Mouse (Mus musculus): ENCODE data around the gene Sowaha.

The Sowaha gene

DNA sequence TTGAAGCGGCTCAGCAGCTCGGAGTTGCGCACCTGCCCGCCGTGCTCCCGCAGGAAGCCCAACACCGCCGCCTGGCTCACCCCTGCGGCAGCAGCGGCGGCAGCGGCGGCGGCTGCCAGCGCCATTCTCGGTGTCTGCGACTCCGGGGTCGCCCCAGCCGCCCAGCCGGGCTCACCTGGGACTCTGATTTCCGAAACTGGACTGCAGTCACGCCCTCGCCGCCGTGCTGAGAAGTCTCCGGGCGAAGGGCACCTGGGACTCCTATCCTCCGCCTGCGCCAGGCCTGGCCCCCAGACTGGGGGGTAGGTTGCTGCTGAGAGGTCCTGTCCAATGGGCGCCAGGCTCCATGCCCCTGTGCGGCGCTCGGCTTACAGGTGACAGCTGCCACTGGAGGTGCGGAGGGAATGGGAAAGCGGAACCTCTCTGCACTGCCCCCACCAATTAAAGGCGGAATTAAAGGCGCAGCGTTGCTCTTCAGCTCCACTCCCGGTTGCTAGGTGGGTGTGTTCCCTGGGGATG is at the start of gene Sowaha, which contains the start of gene Gm9945:
Sowaha (minus strand) TSS at position 492 of the 519 bp plus-strand sequence.
Gm9945 (plus strand) TSS at position 384 of the 519 bp plus-strand sequence.
- DNase-seq (ENCODE audit: low spot score in 2 of 2) = no peak

GRCm38 (mm10) chr11:53529253-53529557 is 49.1 kb upstream of the Sowaha start:
- DNase-seq (ENCODE audit: low spot score in 2 of 2) = peak; percentile 48 to 82

DNA sequence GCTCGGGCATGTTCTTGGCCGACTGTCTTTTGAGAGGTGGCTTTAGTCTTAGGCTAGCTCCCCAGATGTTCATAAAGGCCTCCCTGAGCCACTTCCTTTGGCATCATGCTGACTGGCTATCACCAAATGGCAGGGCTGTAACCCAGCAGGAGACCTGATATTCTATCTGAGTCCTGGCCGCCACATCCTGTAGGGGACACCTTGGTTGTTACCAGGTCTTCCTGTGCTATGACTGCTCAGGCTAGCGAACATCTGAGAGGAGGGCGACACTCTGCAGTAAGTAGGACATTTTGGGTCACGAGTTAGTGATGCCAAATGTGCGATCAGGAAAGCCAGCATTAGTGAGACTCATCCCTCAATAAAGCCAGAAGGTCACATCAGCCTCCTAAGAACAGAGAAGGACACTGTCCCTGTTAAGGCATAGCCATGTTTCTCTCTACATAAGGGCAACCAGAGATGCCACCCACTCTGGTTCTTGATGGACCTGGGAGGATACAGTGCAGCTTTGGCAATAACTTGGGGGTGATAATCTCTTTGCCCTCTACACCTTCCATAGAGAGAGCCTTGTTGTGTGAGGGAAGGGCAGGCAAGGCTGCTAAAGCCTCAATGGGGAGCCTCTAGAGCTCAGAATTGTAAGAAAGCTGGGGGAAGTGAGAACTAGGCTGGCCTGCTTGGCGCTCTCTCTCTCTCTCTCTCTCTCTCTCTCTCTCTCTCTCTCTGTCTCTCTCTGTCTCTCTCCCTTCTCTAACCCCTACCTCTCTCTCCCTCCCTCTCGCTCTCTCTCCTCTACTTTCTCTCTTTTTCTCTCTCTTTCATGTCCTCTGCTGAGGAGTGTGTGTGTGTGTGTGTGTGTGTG is 48.6 kb upstream of the Sowaha start:
- DNase-seq (ENCODE audit: low spot score in 2 of 2) = no peak

DNA sequence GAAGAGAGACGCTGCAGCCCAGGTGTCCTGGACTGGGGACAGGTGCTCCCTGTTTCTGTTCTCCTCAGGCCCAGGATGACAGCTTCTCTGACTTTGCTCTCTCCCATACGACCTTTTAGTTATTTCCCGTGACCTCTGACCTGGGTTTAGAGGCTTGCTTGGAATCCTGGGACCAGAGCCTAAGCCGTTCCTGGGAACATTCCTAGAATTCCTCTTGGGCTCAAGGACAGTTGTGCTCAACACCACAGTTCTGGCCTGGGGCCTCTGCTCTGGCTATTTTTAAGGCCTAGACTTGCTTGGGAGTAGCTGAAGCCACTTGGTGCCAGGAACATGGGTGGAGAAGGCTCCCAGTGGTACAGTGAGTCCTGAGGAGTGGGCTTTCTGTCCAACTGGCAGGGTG is 45.4 kb upstream of the Sowaha start:
- DNase-seq (ENCODE audit: low spot score in 2 of 2) = peak; percentile 62 to 72

- no peak for DNase-seq (ENCODE audit: low spot score in 2 of 2)
These were observed 44.8 kb upstream of the Sowaha start for GRCm38 (mm10) chr11:53524905-53525304.

DNA sequence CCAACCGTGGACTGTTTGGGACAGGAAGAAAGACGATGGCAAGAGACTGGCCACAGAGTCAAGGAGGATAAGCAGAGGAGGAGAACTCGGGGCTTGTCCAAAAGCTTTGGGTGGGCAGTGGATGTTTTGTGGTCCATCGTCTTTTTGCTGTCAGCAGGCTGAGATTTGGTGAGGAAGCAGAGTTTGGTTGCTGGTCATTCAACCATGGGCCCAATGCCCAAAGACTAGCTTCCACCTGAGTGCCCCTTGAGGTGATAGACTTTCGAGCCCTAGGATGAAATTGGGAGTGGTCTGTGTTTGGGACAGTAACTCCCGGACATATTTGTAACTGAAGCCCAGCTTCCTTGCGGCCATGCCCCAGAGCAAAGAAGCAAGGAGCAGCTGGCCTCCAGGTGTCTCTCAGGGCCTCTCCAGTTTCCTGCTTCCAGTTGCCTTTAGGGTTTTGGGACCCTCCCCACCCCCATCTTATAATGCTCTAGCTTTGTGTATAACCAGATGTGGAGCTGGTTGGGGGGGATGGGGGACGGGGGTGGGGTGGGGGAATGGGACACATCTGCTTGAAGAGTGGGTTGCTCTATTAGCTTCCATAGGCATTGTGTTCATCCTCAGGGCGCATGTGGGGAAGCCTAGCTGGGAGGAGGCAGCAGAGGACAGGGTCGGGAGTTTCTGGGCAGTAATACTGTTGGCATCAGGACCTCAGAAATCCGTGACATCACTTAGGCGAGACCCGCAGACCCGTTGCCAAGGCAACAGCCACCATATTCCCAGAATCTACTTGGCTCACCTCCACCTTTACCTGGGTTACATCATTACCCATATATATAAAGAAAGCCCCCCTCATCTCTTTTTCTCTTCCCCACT is 43.7 kb upstream of the Sowaha start:
- no peak for DNase-seq (ENCODE audit: low spot score in 2 of 2)

GRCm38 (mm10) chr11:53522930-53523329 is 42.9 kb upstream of the Sowaha start:
- DNase-seq (ENCODE audit: low spot score in 2 of 2) = no peak

GRCm38 (mm10) chr11:53522362-53522761 is 42.3 kb upstream of the Sowaha start:
- DNase-seq (ENCODE audit: low spot score in 2 of 2) = no peak

GRCm38 (mm10) chr11:53521821-53522131 is 41.7 kb upstream of the Sowaha start:
- DNase-seq (ENCODE audit: low spot score in 2 of 2) = peak; percentile 67 to 70

DNA sequence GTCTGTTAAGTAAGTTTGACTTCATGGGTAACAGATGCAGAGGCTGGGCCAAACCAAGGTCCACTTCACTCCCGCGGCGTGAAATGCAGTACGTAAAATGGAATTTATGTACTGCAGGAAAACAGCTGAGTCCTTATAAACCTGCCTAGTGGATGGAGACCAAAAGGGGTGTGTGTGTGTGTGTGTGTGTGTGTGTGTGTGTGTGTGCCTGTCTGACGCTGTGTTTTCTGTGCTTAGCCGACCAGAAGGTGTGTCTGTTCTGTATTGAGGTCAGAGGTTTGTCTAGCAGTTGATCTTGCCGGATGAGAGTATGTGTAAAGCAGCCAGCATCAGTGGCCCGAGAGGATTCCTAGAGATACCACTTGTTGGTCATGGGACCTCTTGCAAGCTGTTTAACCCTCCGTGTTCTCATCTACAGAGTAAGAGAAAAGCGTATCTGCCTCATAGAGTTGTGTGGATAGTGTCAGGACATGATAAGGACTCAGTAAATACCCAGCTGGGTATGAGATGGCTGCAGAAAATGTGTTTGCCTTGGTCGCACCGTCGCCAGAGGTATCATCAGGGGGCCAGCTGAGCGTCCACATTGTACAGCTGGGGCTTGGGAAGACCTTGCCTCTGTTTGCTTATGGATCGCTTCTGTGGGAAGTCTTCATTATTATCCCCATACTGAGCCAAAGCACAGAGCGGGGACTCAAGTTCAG is 41.2 kb upstream of the Sowaha start:
- no peak for DNase-seq (ENCODE audit: low spot score in 2 of 2)

DNA sequence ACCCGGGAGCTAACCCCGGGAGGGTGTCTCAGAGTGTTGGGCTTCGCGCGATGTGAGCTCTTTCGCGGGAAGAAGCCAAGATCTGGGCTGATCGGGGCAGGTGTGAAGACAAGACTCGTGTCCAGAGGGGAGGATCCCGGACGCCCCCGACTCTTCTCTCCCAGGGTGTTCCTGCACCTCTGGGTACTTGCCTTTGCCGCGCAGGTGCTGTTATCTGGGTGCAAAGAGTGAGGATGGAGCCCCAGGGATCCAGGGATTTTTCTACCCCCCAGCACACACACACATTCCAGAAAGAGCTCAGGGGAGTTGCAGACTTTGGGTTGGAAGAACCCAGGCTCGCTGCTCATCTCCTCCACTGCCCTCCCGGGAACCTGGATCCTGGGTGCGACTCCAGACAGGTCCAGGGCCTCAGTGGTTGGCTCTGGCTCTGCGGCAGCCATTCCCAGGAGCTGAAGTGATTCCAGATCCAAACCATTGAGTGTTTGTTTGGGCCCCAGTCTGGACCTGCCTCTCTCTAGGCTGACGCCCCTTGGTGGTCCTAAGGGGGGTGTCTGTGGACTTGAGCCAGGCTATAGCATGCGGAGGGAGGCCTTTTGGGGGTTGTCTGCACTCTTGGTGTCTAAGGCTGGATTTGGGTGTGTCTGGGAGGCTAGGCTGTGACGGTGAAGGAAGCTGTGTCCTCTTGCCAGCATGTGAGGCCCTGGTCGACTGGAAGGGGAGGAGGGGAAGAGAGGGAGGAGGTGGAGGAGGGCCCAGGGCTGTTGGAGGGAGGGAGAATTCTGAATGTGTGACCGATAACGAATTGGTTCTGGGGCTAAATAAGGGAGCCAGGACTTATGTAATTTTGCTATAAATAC is 40.3 kb upstream of the Sowaha start:
- peak; percentile 84 to 85 for DNase-seq (ENCODE audit: low spot score in 2 of 2)

- DNase-seq (ENCODE audit: low spot score in 2 of 2) = peak; percentile 69 to 71
These were observed 39.4 kb upstream of the Sowaha start, which contains the start of gene Sept8 for GRCm38 (mm10) chr11:53519207-53520121. Sept8 (plus strand) TSS chr11:53519257.

DNA sequence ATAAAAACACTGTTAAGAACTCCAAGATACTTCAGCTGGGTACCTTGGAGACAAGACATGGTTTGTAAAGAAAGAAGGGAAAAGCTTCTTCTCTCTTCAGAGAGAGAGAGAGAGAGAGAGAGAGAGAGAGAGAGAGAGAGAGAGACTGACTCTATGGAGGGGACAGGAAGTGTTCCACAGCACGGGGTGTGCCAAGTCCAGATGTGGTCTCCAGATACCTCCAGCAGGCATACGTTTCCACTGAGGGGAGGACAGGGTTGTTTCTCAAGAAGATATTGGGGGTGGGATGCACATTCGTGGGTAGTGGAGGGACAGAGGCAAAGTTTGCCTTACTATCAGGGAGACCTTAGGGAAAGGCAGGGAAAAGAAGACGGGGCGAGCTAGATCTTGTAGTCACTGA is 38.7 kb upstream of the Sowaha start:
- no peak for DNase-seq (ENCODE audit: low spot score in 2 of 2)

DNA sequence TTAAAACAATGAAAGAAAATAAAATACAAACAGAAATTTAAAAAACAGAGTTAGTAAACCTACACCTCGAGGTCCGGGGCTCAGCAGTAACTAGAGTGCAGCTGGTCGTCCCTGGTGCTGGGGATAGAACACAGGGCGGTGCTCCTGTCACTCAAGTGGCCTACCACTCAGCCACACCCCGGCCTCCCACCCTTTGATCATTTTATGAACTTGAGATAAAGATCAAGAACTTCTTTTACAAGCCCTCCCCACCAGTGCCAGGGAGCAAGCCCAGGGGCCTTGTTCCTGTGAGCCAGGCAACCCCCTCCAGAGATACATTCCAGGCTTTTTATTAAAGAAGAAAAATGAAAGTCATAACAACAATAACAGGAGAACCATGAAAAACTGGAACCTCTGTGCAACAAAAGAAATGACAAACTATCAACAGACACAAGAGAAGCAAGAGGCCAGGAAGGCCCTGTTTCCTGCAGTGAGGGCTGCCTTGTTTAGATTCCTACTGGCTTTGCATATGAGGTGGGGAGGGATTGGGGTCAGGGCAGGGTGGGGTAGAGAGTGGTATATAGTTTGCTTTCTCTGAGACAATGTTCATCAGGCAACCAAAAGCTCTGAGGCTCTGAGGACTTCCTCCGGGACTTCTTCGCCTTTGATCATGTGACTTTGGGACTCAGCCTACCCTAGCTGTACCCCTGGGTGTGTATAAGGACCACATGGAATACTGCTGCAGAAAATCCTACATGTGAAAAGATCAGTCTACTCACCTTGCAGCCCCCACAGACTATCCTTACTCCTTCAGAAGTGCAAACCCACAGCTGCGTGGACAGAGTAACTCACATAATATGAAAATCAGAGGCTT is 36.9 kb upstream of the Sowaha start:
- no peak for DNase-seq (ENCODE audit: low spot score in 2 of 2)

DNA sequence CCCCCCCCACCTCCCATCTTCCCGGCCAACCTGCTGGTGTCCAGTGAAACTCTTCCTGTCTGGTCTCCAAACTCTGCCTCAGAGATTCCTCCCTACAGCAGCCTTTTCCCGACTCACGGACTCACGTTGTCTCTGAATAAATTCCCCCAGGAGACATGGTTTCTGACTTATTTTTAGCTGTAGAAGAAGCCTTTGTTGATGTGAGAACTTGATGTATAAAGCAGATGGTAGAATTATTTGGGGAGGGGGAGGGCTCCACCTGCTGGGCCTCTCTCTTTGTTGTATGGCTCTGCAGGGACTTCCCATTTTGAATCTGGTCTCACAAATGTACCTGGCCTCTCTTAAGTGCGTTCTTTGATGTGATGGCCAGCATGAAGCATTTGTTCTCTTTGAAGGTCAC is 30.3 kb upstream of the Sowaha start:
- peak; percentile 48 to 61 for DNase-seq (ENCODE audit: low spot score in 2 of 2)

DNA sequence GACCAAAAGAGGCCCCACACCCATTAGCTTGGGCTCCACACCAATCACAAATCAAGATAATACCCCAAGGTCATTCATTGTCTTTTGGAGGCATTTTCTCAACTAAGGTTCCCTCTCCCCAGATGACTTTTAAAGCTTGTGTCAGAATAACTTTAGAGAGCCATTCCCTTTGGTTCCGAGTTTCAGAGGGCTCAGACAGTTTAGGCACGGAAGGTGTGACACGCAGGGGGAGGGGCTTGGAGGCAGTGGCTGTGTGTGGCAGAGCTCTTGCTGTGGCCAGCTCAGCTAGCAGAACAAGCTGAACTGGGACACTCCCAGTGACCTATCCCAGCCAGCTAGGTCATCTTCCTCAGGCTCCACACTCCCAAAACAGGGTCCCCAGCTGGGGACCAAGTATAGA is 28.5 kb upstream of the Sowaha start:
- peak in 1 of 2 experiments; percentile 35 for DNase-seq (ENCODE audit: low spot score in 2 of 2)

- peak; percentile 88 for DNase-seq (ENCODE audit: low spot score in 2 of 2)
These were observed 28.1 kb upstream of the Sowaha start for GRCm38 (mm10) chr11:53508152-53508551.

- DNase-seq (ENCODE audit: low spot score in 2 of 2) = peak; percentile 52 to 69
These were observed 27.2 kb upstream of the Sowaha start for GRCm38 (mm10) chr11:53507098-53507805.
